Mouse (Mus musculus): ENCODE measurements around the gene Cttn. TPM values are rescaled to one million over a fixed set of nuclear protein-coding genes. Genes with fewer than 3 reads are reported as not detected.

Cttn gene
- polyA plus RNA-seq (2012; ENCODE audit: insufficient read depth, insufficient read length, low replicate concordance, missing spikeins): not detected in 2 replicates

DNA sequence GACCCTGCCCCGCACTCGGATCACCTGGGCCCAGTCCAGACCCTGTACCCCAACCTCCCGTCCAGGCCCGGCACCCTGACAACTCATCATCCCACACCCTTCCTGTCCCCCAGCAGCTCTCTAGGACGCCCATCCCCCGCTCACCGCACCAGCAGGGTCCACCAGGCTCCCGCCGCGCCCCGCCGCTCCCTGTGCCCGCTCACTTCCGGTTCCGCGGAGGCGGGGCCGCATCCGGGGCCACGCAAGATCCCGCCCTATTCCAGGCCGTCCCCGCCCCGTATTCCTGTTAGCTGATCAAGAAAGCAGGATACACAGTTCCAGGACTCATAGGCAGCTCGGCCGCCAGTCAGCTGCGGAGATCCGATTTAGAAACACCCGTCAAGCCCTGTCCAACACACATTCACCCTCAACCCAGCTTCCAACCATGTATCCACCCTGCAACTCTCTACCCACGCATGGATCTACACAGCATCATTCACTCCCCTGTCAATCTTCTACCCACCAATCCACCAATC, at the start of gene Cttn:
Gene Cttn, minus strand, starts transcription at position 465 of the 515 bp plus-strand sequence.
- 2% methylated on average over 30 of the region's 30 CpGs for WGBS
- Histone ChIP-seq H3K4me3 (ENCODE audit: insufficient read depth, low read depth, low read length) (peak within 1 kb of the TSS; percentile 69), H3K4me1 (ENCODE audit: control insufficient read depth, insufficient read depth, low read length) (peaks cover 11% of the 10 kb centered on the region), H3K27ac (ENCODE audit: insufficient read depth, low read depth, low read length) (peak within 1 kb of the TSS; percentile 55)
- TF ChIP-seq POLR2A (IDR thresholded peaks at IDR 0.05; ENCODE audit: insufficient read depth, low read depth, low read length) (peak; percentile 76), CTCF (IDR thresholded peaks at IDR 0.05; ENCODE audit: insufficient read depth, low read depth, low read length) (no peak)

DNA sequence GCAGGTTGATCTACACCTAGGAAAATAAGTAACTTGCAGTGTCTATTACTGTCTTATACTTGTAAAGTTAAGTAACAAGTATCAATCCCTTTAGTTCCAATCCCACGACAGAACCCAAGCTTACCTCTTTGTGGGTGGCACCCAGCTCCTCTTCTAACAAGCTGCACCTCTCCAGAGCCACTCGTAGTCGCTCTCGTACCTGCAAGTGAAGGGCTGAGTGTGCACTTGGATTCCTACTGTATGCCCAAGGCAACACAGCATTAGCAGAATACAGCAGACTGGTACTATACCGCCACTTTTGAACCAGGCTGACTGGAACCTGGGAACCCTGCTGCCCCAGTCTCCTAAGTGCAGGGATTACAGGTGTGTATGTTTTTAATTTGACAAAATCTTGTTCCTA, 49.0 kb upstream of the Cttn start:
- WGBS: 92% methylated on average over 5 of the region's 5 CpGs
- Histone ChIP-seq H3K4me3 (ENCODE audit: insufficient read depth, low read depth, low read length) (no peak overlapping the region), H3K27ac (ENCODE audit: insufficient read depth, low read depth, low read length) (no peak overlapping the region), H3K4me1 (ENCODE audit: control insufficient read depth, insufficient read depth, low read length) (peaks cover 5% of the 10 kb centered on the region)
- TF ChIP-seq CTCF (IDR thresholded peaks at IDR 0.05; ENCODE audit: insufficient read depth, low read depth, low read length) (no peak), POLR2A (IDR thresholded peaks at IDR 0.05; ENCODE audit: insufficient read depth, low read depth, low read length) (no peak)

DNA sequence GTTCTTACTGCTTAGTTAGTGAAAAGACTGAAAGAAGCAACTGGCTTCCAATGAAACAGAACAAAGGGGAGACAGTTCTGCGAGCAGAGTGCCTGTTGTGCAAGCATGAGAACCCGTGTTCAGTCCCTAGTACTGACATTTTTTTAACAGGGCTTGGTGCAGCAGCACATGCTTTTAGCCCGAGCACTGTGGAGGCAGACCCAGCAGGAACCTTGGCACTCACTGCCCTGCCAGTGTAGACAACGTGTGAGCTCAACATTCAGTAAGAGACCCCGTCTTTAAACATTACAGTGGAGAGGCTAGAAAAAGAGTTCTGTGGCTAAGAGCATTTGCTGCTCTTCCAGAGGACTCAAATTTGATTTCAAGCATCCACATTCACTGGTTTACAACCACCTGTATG, 45.9 kb upstream of the Cttn start:
- H3K4me3 ChIP-seq (ENCODE audit: insufficient read depth, low read depth, low read length): no peak overlapping the region
- H3K27ac ChIP-seq (ENCODE audit: insufficient read depth, low read depth, low read length): no peak overlapping the region
- peaks cover 3% of the 10 kb centered on the region for H3K4me1 ChIP-seq (ENCODE audit: control insufficient read depth, insufficient read depth, low read length)
- WGBS: 40% methylated on average over 5 of the region's 5 CpGs
- no peak for TF ChIP-seq POLR2A (IDR thresholded peaks at IDR 0.05; ENCODE audit: insufficient read depth, low read depth, low read length)
- TF ChIP-seq CTCF (IDR thresholded peaks at IDR 0.05; ENCODE audit: insufficient read depth, low read depth, low read length): no peak

- 98% methylated on average over 4 of the region's 4 CpGs for WGBS
- no peak overlapping the region for H3K27ac ChIP-seq (ENCODE audit: insufficient read depth, low read depth, low read length)
- no peak overlapping the region for H3K4me3 ChIP-seq (ENCODE audit: insufficient read depth, low read depth, low read length)
- no peaks in the 10 kb centered on the region for H3K4me1 ChIP-seq (ENCODE audit: control insufficient read depth, insufficient read depth, low read length)
- TF ChIP-seq POLR2A (IDR thresholded peaks at IDR 0.05; ENCODE audit: insufficient read depth, low read depth, low read length) (no peak), CTCF (IDR thresholded peaks at IDR 0.05; ENCODE audit: insufficient read depth, low read depth, low read length) (no peak)
Measured at GRCm38 (mm10) chr7:144509090-144509489, 38.3 kb upstream of the Cttn start.

DNA sequence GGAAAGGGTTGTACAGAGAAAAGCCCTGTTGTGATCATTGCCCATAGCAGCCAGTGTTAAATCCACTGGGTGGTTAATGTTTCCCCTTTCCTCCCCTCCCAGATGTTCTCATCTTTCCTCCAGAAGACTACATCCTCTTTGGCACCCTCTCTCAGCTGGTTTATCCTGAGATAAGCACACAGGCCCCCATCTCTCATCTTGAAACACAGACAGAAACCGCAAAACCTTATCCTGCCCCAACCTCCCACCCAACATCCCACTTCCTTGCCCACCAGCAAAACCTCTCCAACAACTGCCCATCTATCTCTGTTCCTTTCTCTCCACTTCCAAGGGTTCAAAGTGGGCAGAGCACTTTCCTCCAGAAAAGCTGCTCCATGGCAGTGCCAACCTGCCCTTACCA, 36.0 kb upstream of the Cttn start:
- TF ChIP-seq POLR2A (IDR thresholded peaks at IDR 0.05; ENCODE audit: insufficient read depth, low read depth, low read length) (no peak), CTCF (IDR thresholded peaks at IDR 0.05; ENCODE audit: insufficient read depth, low read depth, low read length) (no peak)
- no peak overlapping the region for H3K27ac ChIP-seq (ENCODE audit: insufficient read depth, low read depth, low read length)
- H3K4me1 ChIP-seq (ENCODE audit: control insufficient read depth, insufficient read depth, low read length): no peaks in the 10 kb centered on the region
- no peak overlapping the region for H3K4me3 ChIP-seq (ENCODE audit: insufficient read depth, low read depth, low read length)
- 94% methylated on average over 1 of the region's 1 CpGs for WGBS

DNA sequence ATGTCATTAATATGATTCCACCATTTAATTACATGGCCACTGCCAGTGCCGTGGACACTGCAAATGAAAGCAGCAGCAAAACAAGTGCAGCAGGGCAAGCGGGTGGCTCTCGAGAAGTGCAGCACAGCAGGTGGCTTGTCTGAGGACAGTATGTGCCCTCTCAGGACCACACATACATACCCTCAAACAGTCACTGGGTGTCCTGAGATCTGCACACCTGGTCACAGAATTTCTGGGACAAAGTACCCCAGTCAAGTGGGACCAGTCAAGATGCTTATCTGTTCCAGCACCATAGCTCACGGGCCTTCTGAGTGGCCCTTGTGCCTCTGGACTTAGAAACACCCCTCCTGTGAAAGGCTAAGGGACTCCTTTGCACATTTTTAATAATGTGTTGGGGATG, 33.1 kb upstream of the Cttn start:
- TF ChIP-seq CTCF (IDR thresholded peaks at IDR 0.05; ENCODE audit: insufficient read depth, low read depth, low read length): no peak
- TF ChIP-seq POLR2A (IDR thresholded peaks at IDR 0.05; ENCODE audit: insufficient read depth, low read depth, low read length): no peak
- WGBS: 81% methylated on average over 4 of the region's 4 CpGs

DNA sequence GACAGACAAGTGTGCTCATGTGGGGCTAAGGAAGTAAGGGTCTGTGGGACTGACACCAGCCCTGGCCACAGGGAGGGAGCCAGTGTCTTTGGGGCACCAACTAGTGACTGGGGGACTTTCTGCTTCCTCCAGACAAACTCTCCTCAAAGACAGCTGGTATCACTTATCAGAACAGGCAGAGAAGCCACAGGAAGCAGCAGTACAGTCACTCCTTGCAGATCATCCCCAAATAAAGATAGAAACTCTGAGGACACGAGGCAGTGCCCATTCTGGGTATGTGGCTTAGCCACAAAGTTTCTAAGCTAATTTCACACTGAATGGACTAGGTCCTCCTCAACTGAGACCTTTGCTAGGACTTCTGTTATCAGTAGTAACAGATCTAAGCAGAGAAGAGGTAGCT, 22.1 kb upstream of the Cttn start:
- Histone ChIP-seq H3K27ac (ENCODE audit: insufficient read depth, low read depth, low read length) (no peak overlapping the region), H3K4me1 (ENCODE audit: control insufficient read depth, insufficient read depth, low read length) (no peaks in the 10 kb centered on the region), H3K4me3 (ENCODE audit: insufficient read depth, low read depth, low read length) (no peak overlapping the region)
- no peak for TF ChIP-seq POLR2A (IDR thresholded peaks at IDR 0.05; ENCODE audit: insufficient read depth, low read depth, low read length)
- TF ChIP-seq CTCF (IDR thresholded peaks at IDR 0.05; ENCODE audit: insufficient read depth, low read depth, low read length): no peak
- WGBS: 89% methylated on average over 1 of the region's 1 CpGs

More for the DNA sequence above, 33.1 kb upstream of the Cttn start:
- H3K4me1 ChIP-seq (ENCODE audit: control insufficient read depth, insufficient read depth, low read length): no peaks in the 10 kb centered on the region
- no peak overlapping the region for H3K27ac ChIP-seq (ENCODE audit: insufficient read depth, low read depth, low read length)
- H3K4me3 ChIP-seq (ENCODE audit: insufficient read depth, low read depth, low read length): no peak overlapping the region

GRCm38 (mm10) chr7:144490201-144490873, 19.5 kb upstream of the Cttn start:
- 73% methylated on average over 8 of the region's 8 CpGs for WGBS
- TF ChIP-seq CTCF (IDR thresholded peaks at IDR 0.05; ENCODE audit: insufficient read depth, low read depth, low read length): no peak
- no peak for TF ChIP-seq POLR2A (IDR thresholded peaks at IDR 0.05; ENCODE audit: insufficient read depth, low read depth, low read length)
- Histone ChIP-seq H3K4me3 (ENCODE audit: insufficient read depth, low read depth, low read length) (no peak overlapping the region), H3K27ac (ENCODE audit: insufficient read depth, low read depth, low read length) (no peak overlapping the region), H3K4me1 (ENCODE audit: control insufficient read depth, insufficient read depth, low read length) (no peaks in the 10 kb centered on the region)

GRCm38 (mm10) chr7:144489067-144489774, 18.4 kb upstream of the Cttn start:
- Histone ChIP-seq H3K4me3 (ENCODE audit: insufficient read depth, low read depth, low read length) (no peak overlapping the region), H3K27ac (ENCODE audit: insufficient read depth, low read depth, low read length) (no peak overlapping the region), H3K4me1 (ENCODE audit: control insufficient read depth, insufficient read depth, low read length) (no peaks in the 10 kb centered on the region)
- TF ChIP-seq CTCF (IDR thresholded peaks at IDR 0.05; ENCODE audit: insufficient read depth, low read depth, low read length) (no peak), POLR2A (IDR thresholded peaks at IDR 0.05; ENCODE audit: insufficient read depth, low read depth, low read length) (no peak)
- 80% methylated on average over 6 of the region's 6 CpGs for WGBS

Measured in olfactory bulb, adult 2 months (tissue).